Mouse (Mus musculus): ENCODE data around the gene Gabpb2. TPM values are rescaled to one million over a fixed set of nuclear protein-coding genes. Genes with fewer than 3 reads are reported as not detected.
"Not testable (repeated sequence)": the region's sequence is repeated elsewhere in the genome, so short reads cannot be mapped to it uniquely, and the experiment has no call there.

Gabpb2 gene
- polyA plus RNA-seq, 2 experiments = 5.1 to 14.3 TPM

GRCm38 (mm10) chr3:95223041-95223440 is 5.3 kb upstream of the Gabpb2 start:
- 81% methylated on average over 2 of the region's 2 CpGs for WGBS (ENCODE audit: insufficient replicate concordance)
- TF ChIP-seq CTCF (IDR thresholded peaks at IDR 0.05; ENCODE audit: low read depth) (no peak), EP300 (IDR thresholded peaks at IDR 0.05; ENCODE audit: low read depth) (no peak)
- no peak for DNase-seq (ENCODE audit: low read depth in 3 of 3, low spot score in 3 of 3)
- H3K9ac ChIP-seq (replicated peaks) = no peak overlapping the region
- no peak overlapping the region for H3K27ac ChIP-seq
- H3K4me1 ChIP-seq (replicated peaks; ENCODE audit: control insufficient read depth in 2 of 2, insufficient read depth in 2 of 2, low read length in 1 of 2) = peaks cover 6 to 7% of the 10 kb centered on the region in 2 experiments
- no peak overlapping the region for H3K4me3 ChIP-seq (ENCODE audit: insufficient read depth in 1 of 2, low read depth in 2 of 2, low read length in 2 of 2)
- H3K27me3 ChIP-seq (ENCODE audit: control insufficient read depth, insufficient read depth, low read length) = no peaks in the 10 kb centered on the region
- H3K36me3 ChIP-seq (replicated peaks; ENCODE audit: control insufficient read depth, insufficient read depth, low read depth) = peaks cover 3% of the 10 kb centered on the region
- no peak overlapping the region for H3K4me2 ChIP-seq (ENCODE audit: low read depth)
- H3K9me3 ChIP-seq (ENCODE audit: control insufficient read depth, low read length) = no peaks in the 10 kb centered on the region
- ATAC-seq (ENCODE audit: insufficient read depth) = no peak

GRCm38 (mm10) chr3:95218466-95219137 is 886 bp upstream of the Gabpb2 start:
- ATAC-seq (ENCODE audit: insufficient read depth) = no peak
- H3K4me1 ChIP-seq (replicated peaks; ENCODE audit: control insufficient read depth in 2 of 2, insufficient read depth in 2 of 2, low read length in 1 of 2) = peaks cover 13 to 22% of the 10 kb centered on the region in 2 experiments
- H3K4me2 ChIP-seq (ENCODE audit: low read depth) = peak overlapping the region; percentile 82
- 40% methylated on average over 6 of the region's 6 CpGs for WGBS (ENCODE audit: insufficient replicate concordance)
- peak overlapping the region; percentile 80 to 87 for H3K4me3 ChIP-seq (ENCODE audit: insufficient read depth in 1 of 2, low read depth in 2 of 2, low read length in 2 of 2)
- H3K27ac ChIP-seq = peak overlapping the region; percentile 91
- peak overlapping the region; percentile 95 for H3K9ac ChIP-seq (replicated peaks)
- no peak for TF ChIP-seq CTCF (IDR thresholded peaks at IDR 0.05; ENCODE audit: low read depth)
- TF ChIP-seq EP300 (IDR thresholded peaks at IDR 0.05; ENCODE audit: low read depth) = no peak
- no peak for DNase-seq (ENCODE audit: low read depth in 3 of 3, low spot score in 3 of 3)
- H3K36me3 ChIP-seq (replicated peaks; ENCODE audit: control insufficient read depth, insufficient read depth, low read depth) = peaks cover 18% of the 10 kb centered on the region
- no peaks in the 10 kb centered on the region for H3K27me3 ChIP-seq (ENCODE audit: control insufficient read depth, insufficient read depth, low read length)
- no peaks in the 10 kb centered on the region for H3K9me3 ChIP-seq (ENCODE audit: control insufficient read depth, low read length)

DNA sequence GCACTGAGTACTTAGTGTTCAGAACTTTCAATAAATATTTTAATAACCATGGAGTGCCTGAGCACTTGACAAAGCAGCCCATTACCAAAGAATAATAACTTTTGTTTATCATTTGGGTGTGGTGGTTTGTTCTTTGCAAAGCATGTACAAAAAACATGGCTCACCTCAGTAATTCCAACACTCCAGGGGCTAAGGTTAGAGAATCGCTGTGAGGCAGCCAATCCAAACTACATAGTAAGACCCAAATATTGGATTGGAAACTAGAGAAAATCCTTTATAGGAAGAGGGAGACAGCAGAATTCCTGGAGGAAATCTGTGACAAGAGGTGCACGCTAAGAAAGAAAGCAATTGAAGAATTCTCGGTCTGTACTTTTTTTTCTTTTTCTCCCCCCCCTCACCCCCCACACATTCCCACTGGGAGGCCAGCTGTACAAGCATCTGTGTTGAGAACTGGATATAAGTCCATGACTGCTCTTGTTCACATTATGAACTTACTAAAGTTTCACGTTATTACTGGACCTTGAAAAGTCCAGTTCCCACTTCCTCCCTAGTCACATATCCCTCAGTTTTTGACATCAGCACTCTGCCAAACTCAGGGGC is 961 bp downstream of the Gabpb2 start:
- Histone ChIP-seq H3K36me3 (replicated peaks; ENCODE audit: control insufficient read depth, insufficient read depth, low read depth) (peaks cover 26% of the 10 kb centered on the region), H3K27ac (peak overlapping the region; percentile 6; the same call in 1 of the 2 replicates), H3K27me3 (ENCODE audit: control insufficient read depth, insufficient read depth, low read length) (no peaks in the 10 kb centered on the region), H3K4me1 (replicated peaks; ENCODE audit: control insufficient read depth in 2 of 2, insufficient read depth in 2 of 2, low read length in 1 of 2) (peaks cover 13 to 22% of the 10 kb centered on the region in 2 experiments), H3K9me3 (ENCODE audit: control insufficient read depth, low read length) (no peaks in the 10 kb centered on the region), H3K4me2 (ENCODE audit: low read depth) (peak overlapping the region; percentile 82), H3K9ac (replicated peaks) (peak overlapping the region; percentile 95), H3K4me3 (ENCODE audit: insufficient read depth in 1 of 2, low read depth in 2 of 2, low read length in 2 of 2) (peak overlapping the region; percentile 80 to 87)
- ATAC-seq (ENCODE audit: insufficient read depth) (peak; percentile 1; the same call in 1 of the 2 replicates), DNase-seq (ENCODE audit: low read depth in 3 of 3, low spot score in 3 of 3) (no peak)
- no peak for TF ChIP-seq EP300 (IDR thresholded peaks at IDR 0.05; ENCODE audit: low read depth)
- no peak for TF ChIP-seq CTCF (IDR thresholded peaks at IDR 0.05; ENCODE audit: low read depth)
- 16% methylated on average over 4 of the region's 4 CpGs for WGBS (ENCODE audit: insufficient replicate concordance)

DNA sequence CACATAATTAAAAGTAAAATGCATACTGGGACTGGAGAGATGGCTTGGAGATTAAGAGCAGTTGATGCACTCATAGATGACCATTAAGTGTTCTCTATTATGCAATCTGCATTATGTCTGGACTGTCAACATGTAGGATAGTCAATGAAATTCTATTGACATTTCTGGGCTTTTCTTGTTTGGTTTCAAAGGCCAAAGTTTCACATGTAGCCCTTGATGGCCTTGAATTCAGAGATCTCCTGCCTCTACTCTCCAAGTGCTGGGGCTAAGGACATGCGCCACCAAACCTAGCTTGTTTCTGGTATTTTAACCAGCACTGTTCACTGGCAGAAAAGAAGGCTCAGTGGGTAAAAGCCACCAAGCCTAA is 4.1 kb downstream of the Gabpb2 start:
- 82% methylated on average over 1 of the region's 1 CpGs for WGBS (ENCODE audit: insufficient replicate concordance)
- Histone ChIP-seq H3K27ac (peak overlapping the region; percentile 43), H3K4me1 (replicated peaks; ENCODE audit: control insufficient read depth in 2 of 2, insufficient read depth in 2 of 2, low read length in 1 of 2) (peaks cover 12 to 21% of the 10 kb centered on the region in 2 experiments), H3K4me2 (ENCODE audit: low read depth) (no peak overlapping the region), H3K36me3 (replicated peaks; ENCODE audit: control insufficient read depth, insufficient read depth, low read depth) (peaks cover 36% of the 10 kb centered on the region), H3K4me3 (ENCODE audit: insufficient read depth in 1 of 2, low read depth in 2 of 2, low read length in 2 of 2) (no peak overlapping the region), H3K27me3 (ENCODE audit: control insufficient read depth, insufficient read depth, low read length) (no peaks in the 10 kb centered on the region), H3K9ac (replicated peaks) (no peak overlapping the region), H3K9me3 (ENCODE audit: control insufficient read depth, low read length) (no peaks in the 10 kb centered on the region)
- ATAC-seq (ENCODE audit: insufficient read depth) (no peak), DNase-seq (ENCODE audit: low read depth in 3 of 3, low spot score in 3 of 3) (peak in 1 of 3 experiments; percentile 20)
- no peak for TF ChIP-seq EP300 (IDR thresholded peaks at IDR 0.05; ENCODE audit: low read depth)
- no peak for TF ChIP-seq CTCF (IDR thresholded peaks at IDR 0.05; ENCODE audit: low read depth)

DNA sequence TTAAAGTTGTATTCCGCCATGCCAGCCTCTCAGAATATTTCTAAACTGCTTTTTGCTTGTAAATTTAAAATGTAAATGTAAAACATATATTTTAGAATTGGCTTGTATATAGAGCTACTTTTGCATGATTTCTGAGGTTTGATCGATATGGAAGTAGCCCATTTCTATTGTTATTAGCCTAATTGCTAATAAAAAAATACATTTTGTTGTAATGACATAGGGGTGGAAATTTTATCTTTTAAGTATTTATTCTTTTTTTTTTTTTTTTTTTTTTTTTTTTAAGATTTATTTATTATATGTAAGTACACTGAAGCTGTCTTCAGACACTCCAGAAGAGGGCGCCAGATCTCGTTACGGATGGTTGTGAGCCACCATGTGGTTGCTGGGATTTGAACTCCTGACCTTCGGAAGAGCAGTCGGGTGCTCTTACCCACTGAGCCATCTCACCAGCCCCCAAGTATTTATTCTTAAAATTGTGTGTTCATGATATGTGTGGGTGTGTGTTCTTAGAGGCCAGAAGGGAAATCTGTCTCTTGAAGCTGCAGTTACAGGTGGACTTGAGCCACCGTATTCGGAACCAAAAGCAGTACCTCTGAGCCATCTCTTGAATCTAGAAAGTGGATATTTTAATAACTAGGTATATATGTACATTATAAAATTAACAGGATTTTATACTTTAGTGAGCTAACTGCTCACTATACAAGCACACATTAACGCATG is 4.7 kb downstream of the Gabpb2 start:
- TF ChIP-seq CTCF (IDR thresholded peaks at IDR 0.05; ENCODE audit: low read depth) = peak; percentile 20; the same call in 1 of the 2 replicates
- H3K4me3 ChIP-seq (ENCODE audit: insufficient read depth in 1 of 2, low read depth in 2 of 2, low read length in 2 of 2); H3K9ac ChIP-seq (replicated peaks); H3K27ac ChIP-seq; H3K9me3 ChIP-seq (ENCODE audit: control insufficient read depth, low read length); H3K27me3 ChIP-seq (ENCODE audit: control insufficient read depth, insufficient read depth, low read length); ATAC-seq (ENCODE audit: insufficient read depth); H3K4me2 ChIP-seq (ENCODE audit: low read depth); DNase-seq (ENCODE audit: low read depth in 3 of 3, low spot score in 3 of 3): not testable (repeated sequence)
- H3K36me3 ChIP-seq (replicated peaks; ENCODE audit: control insufficient read depth, insufficient read depth, low read depth) = peaks cover 41% of the 10 kb centered on the region
- WGBS (ENCODE audit: insufficient replicate concordance) = 87% methylated on average over 7 of the region's 10 CpGs
- H3K4me1 ChIP-seq (replicated peaks; ENCODE audit: control insufficient read depth in 2 of 2, insufficient read depth in 2 of 2, low read length in 1 of 2) = peaks cover 7 to 16% of the 10 kb centered on the region in 2 experiments

Measured in liver, embryonic 14.5 days (tissue).